Mouse (Mus musculus) cerebellum, adult 2 months (tissue): ENCODE results near the gene Igf2bp1.

ENCODE experiments used
- CTCF ChIP-seq: fragments of 200-500 bp; IDR thresholded peaks from 2 replicates; pipeline ENCODE4 v1.5.1; 2011; ENCODE audit warnings: low read depth, mild to moderate bottlenecking, control low read depth, low read length, moderate library complexity, borderline replicate concordance; ENCODE audit not compliant: insufficient read depth
- POLR2A ChIP-seq: fragments of 200-500 bp; IDR thresholded peaks from 2 replicates; pipeline ENCODE4 v1.6.1; 2011; ENCODE audit warnings: low read length, control low read depth, borderline replicate concordance; ENCODE audit not compliant: insufficient read depth

DNA sequence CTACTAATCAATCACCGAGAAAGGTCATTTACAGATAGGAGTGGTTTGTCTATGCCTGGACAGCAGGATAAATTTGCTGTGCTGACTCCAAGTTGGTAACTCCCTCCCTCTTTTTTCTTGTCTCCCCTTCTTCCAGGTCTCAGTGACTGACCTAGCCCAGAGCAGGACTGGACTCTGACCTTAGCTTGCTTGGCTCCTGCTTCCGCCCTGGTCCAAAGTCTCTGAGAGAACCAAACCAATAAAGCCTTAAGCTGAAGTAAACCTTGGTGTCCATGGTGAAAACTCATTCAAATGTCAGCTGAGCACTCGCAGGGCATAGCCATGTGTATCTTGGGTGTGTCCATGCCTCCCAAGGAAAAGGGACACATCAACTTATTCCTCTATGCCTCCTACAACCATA is 24.8 kb upstream of the Igf2bp1 start:
- no peak for TF ChIP-seq POLR2A
- no peak for TF ChIP-seq CTCF
